Mouse (Mus musculus) retina, postnatal 7 days (tissue): Measurements from ENCODE around the gene Klk14.
"Not testable (repeated sequence)": the region's sequence is repeated elsewhere in the genome, so short reads cannot be mapped to it uniquely, and the experiment has no call there.

ENCODE experiments used
- DNase-seq: peaks from one replicate; pipeline ENCODE4 v3.0.0-alpha.2; 2012; ENCODE audit warnings: low read depth, low spot score

The Klk14 gene

DNA sequence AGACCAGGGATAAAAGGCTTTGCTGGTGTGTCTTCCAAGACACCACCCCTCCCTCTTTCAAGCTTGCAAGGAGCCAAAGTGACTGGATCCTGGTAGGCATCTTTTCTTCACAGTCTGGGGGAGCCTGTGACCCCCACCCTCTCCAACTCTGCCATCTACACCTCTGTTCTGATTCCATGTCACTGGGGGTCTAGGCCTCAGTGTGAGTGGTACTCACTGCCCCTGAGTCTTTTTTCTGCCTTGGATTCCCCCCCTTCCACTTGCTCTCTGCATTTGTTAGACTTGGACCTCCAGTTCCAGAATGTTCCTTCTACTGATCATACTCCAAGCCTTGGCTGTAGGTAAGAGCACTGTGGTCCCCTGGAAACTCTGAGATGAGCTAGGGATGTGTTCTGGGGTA is at the start of gene Klk14:
Gene Klk14 (plus strand): TSS at position 301 of the 400 bp plus-strand sequence.
- no peak for DNase-seq

DNA sequence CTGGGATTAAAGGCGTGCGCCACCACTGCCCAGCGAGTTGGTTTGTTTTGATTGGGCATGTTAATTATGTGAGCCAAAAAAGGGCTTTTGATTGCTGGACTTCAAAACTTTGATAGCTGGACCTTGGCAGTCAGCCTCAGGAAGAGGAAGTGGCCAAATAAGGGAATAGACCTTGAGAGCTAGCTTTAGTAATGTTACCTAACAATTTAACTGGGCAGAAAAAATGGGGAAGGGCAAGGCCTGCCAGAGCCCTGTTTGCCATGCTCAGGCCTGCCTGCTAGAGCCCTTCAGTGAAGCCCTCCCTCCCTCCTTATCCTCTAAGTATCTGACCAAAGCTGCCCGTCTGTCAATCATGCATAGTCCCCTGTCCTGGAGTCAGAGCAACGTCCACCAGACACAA is 47.6 kb upstream of the Klk14 start:
- DNase-seq: no peak

DNA sequence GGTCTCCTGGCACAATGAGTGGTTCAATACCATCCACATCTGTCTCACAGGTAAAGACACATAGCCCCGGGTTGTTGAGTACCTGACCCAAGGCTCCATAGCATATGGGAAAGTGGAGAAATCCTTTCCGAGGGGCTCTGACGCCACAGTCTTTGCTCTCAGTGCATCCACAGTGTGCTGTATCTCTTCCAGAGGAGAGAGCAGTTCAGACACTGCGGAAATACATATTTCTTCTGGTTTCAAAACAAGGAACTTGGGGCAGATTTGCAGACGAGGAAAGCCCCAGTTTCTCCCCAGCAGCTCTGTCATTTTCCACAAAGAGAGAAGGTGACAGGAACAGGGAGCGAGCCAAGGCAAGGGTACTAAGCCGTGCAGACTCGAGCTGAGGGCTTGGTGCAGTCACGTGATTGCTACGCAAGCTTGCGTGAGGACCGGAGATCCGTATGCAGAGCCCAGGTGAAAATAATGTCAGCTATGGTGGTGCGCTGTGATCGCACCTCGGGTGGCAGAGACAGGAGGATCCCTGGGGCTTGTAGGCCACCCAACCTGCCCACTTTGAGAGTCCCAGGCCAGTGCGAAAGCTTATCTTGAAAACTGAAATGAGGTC is 47.1 kb upstream of the Klk14 start:
- no peak for DNase-seq

GRCm38 (mm10) chr7:43652683-43653082 is 37.5 kb upstream of the Klk14 start:
- DNase-seq: no peak

GRCm38 (mm10) chr7:43654519-43654918 is 35.7 kb upstream of the Klk14 start:
- DNase-seq: no peak

DNA sequence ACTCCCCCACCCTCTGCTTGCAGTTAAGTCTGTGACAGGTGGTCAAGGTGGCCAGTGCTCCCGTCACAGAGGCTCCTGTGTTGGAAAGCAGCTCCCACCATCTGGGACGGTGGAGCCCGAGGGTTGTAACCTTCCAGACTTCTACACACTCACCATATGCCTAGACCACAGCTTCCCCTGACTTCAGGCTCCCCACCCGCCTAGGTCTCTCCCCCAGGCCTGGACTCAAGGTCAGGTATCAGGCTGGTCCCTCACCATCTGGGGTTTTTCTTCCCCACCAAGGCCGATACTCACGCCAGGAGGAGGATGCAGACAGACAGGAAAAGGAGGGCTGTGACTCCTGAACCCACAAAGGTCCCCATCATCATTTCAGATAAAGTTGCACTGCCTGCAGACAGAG is 34.0 kb upstream of the Klk14 start:
- no peak for DNase-seq

DNA sequence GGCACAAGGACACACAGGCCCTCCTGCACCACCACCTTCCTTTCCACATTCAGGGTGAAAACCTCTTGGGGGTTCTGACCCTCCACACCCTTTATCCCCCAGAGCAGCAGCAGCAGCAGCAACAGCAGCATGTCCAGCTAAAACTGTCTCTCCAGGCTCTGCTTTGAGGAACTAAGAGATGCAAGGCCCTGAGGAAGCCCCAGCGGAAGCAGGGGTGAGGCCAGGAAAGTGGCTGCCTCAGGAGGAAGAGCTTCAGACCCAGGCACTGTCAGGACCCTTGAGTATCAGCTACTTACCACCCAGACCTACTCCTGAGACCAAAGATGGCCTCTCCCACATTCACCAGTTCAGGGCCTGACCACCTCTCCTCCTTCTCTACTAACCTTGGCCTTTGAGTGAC is 30.2 kb upstream of the Klk14 start, which contains the start of gene Siglece:
Gene Siglece (minus strand): TSS at position 160 of the 400 bp plus-strand sequence.
- no peak for DNase-seq

- no peak for DNase-seq
These were observed 27.4 kb upstream of the Klk14 start for GRCm38 (mm10) chr7:43662804-43663203.

GRCm38 (mm10) chr7:43667221-43667620 is 23.0 kb upstream of the Klk14 start:
- DNase-seq: not testable (repeated sequence)

DNA sequence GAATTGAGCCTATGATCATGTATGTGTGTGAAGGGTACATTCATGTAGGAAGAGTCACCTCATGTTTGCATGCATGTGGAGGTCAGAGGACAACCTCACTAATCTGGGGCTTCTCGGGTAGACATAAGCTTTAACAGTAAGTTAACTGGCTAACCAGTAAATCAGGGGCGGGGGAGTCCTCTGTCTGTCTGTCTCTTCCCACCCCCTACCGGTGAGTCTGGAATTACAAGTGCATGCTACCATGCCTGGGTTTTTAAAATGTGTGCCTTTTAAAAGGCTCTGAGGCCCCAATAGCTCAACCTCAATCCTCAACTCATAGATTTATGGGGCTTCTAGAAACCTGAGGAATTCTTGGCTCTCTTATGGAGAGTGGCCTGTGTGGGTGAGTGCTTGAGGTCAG is 21.6 kb upstream of the Klk14 start:
- DNase-seq: peak; percentile 9

DNA sequence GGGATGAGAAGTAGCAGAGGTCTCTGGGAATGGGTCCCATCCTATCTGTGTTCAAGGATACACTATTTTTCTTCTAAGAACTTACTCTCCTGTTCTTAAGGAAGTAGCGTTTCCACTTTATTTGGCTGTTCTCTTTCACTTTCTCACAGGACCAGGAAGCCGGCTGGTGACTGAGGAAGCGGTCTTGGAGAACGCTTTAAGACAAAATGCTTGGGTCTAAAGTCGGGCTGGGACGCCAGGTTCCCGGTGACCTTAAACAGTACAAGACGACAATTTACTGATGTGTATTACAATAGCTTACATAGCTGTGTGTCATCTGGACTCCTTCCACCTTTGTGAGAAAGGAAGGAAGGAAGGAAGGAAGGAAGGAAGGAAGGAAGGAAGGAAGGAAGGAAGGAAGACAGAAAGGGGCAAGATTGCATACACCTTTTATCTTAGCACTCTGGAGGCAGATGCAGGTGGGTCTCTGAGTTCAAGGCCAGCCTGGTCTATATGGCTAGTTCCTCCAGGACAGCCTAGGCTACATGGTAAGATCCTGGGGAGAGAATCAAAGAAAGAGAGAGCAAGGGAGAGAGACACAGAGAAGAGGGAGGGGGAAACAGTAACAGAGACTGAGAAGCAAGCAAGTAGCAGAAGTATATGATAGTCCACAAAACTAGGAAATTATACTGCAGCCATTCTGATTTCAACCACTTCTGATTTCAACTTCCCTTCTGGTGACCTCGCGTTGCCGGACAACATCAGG is 19.0 kb upstream of the Klk14 start:
- DNase-seq: no peak

DNA sequence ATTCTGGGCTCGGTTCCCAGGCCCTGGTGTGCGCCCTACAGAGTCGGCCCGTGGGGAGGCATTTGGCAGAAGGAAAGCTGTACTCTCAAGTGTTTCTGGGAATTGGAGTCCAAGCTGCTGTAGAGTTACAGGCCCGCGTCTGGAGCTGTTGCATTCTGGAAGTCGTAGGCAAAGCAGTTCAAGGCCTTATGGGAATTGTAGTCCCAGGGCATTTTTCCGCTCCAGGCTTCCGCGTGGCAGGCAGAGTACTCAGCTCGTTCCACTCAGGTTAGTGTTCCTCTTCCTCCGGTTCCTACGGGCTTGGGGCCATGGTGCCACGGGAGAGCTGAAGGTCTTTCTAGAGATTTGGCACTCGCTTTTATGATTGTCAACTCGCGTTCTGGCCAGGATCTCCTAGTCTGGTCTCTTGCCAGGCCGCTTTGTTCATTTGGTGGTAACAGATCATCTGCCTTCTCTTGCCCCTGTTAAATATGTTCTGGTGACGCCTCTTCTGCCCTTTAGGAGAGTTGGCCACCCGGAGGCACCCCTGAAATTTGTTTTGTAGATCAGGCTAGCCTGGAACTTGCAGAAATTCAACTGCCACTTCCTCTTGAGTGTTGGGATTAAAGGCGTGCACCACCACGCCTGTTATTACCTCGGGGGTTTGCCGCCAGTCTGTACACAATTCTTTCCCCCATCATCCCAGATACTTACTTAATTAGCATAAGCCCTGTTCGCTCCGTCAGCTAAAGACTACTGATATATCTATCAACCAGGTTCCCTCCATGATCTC is 18.2 kb upstream of the Klk14 start, which contains the start of gene Ctu1:
Gene Ctu1 (plus strand): TSS at position 208 of the 772 bp plus-strand sequence.
- peak; percentile 80 for DNase-seq

DNA sequence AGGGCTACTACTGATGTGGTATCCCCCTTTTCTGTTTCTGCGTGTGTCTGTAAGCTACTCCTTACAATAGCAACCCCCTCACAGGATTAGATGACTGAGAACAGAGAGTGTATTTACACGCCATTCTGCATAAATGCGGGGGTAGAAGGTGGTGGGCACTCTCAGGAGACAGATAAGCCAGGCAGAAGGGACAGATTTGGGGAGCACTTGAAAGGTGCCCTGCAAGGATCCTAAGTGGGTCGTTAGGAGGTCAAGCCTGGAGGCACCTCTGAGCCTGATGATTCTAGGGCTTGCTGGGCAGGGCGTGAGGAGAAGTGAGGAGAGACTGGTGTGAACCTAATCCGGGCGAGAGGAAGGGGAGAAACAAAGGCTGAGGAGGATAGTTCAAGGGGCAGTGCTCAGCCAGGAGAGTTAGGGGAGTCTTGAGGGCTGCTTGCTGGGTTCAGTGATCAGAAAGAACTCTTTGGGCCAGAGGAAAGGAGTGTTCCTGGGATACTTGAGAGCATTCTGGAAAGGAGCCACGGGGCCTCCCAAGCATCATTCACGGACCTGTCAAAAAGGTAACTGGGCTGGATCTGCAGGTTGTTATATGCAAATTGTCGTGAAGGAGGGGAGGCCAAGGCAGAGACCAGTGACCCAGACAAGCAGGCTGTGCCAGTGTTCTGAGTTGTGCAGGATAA is 17.5 kb upstream of the Klk14 start:
- DNase-seq: peak; percentile 1

GRCm38 (mm10) chr7:43675091-43675490 is 15.1 kb upstream of the Klk14 start:
- no peak for DNase-seq

- DNase-seq: no peak
These were observed 11.7 kb upstream of the Klk14 start for GRCm38 (mm10) chr7:43678517-43678916.

DNA sequence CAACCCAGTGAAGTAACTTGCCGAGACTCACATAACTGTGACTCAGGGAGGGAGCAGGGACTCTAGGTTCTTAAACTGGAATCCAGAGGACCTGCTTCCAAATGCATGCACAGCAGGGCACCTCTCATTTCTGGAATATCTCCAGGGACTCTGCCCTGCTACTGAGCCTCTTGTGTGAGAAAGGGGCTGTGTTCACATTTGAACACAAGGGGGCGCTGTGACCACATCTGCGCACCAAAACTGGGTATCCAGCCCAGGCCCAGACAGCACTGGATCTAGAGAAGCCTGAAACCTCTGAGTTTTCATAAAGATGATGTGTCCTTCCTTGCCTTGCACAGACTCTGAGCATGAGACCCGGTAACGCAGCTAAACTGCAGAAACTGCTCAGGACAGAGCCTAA is 9.3 kb upstream of the Klk14 start:
- peak; percentile 35 for DNase-seq

DNA sequence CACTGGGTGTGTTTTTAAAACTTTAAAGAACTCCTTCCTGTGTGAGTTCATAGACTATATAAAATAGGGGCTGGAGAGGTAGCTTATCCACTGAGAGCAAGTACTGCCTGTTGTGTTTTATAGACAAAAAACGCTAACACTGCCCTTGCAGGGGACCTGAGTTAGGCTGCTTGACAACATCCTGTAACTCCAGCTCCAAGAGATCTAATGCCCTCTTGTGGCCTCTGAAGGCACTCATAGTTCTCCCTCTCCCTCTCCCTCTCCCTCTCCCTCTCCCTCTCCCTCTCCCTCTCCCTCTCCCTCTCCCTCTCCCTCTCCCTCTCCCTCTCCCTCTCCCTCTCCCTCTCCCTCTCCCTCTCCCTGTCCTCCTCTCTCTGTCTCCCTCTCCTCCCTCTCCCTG is 7.7 kb upstream of the Klk14 start:
- DNase-seq: not testable (repeated sequence)

- no peak for DNase-seq
These were observed 5.1 kb upstream of the Klk14 start for GRCm38 (mm10) chr7:43685088-43685487.

DNA sequence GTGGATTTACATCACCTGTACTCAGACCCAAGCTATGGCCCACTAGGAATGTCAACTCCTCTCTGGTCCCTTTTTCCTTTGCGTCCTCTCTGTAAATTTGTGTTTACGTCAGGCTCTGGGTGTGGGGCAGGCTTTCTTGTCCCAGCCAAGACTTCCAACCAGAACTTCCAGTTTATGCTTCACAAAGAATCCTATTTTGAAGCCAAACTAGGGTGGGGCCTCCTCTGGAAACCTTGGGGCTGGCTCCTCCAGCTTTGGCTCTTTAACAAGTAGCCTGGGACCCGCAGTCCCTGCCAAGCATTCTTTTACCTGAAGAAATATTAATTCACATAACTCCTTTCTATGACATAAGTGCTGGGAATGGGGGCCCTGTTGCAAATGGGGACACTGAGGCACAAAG is 19.8 kb downstream of the Klk14 start:
- no peak for DNase-seq

- DNase-seq: no peak
These were observed 22.0 kb downstream of the Klk14 start, which contains the start of gene Klk13 for GRCm38 (mm10) chr7:43712267-43712666. Klk13 (plus strand) TSS chr7:43712567.

DNA sequence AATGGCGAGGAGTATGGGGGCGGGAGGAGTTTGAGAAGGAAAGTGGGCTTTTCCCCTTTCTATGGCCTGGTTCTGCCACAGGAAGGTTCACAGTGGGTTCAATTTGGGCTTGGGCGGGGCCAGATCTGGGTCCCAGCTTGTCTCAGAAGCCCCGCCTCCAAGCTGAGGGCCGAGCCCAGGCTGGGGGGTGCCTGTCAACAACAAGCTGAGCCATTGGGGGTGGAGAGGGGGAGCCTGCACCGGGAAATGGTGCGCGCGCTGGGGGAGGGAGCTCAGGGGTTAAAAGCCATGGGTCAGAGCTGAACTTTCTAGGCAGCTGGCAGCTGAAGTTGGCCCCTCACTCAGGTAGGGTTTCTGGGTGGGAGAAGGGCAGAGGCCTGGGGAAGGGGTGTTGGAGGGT is 22.7 kb downstream of the Klk14 start:
- DNase-seq: no peak
